In genomic region chr4:67447835-67448234, GRCm38 (mm10) we compare ENCODE assay signal across 18 mouse cellular contexts.
"Had no signal": no experiment of that assay in that cellular context is flagged by ENCODE, and none has a peak within 500 bp of the region (broad histone marks: within the 10 kb centered on the region; RNA-seq: fewer than 3 reads in every experiment).

No protein-coding gene starts in this region.

- H3K27ac ChIP-seq: kidney, embryonic 15.5 days; liver, embryonic 13.5 days; midbrain, embryonic 12.5 days; midbrain, embryonic 15.5 days; neural tube, embryonic 12.5 days; neural tube, embryonic 15.5 days had no signal

- H3K4me3 ChIP-seq: kidney, embryonic 15.5 days; liver, embryonic 13.5 days; midbrain, embryonic 12.5 days; midbrain, embryonic 15.5 days; neural tube, embryonic 12.5 days; neural tube, embryonic 15.5 days had no signal

- ATAC-seq: midbrain, embryonic 15.5 days had no signal

- DNase-seq: kidney, adult 11 months; kidney, adult 8-10 months; kidney, postnatal 10 days; kidney, postnatal 36 days; liver, embryonic 13.5 days; lung, adult 2 months; lung, postnatal 14 days; lung, postnatal 4 days; retina, postnatal 1 day; right cerebral cortex, postnatal 25 days; spleen, adult 18-20 months; thymus, adult 2 months; thymus, postnatal 25 days had no signal

- H3K4me1 ChIP-seq: kidney, embryonic 15.5 days; liver, embryonic 13.5 days; midbrain, embryonic 12.5 days; midbrain, embryonic 15.5 days; neural tube, embryonic 12.5 days; neural tube, embryonic 15.5 days had no signal

- H3K27me3 ChIP-seq: kidney, embryonic 15.5 days; liver, embryonic 13.5 days; midbrain, embryonic 12.5 days; midbrain, embryonic 15.5 days; neural tube, embryonic 12.5 days; neural tube, embryonic 15.5 days had no signal

- H3K36me3 ChIP-seq: kidney, embryonic 15.5 days; liver, embryonic 13.5 days; midbrain, embryonic 12.5 days; midbrain, embryonic 15.5 days; neural tube, embryonic 12.5 days; neural tube, embryonic 15.5 days had no signal
